Mouse (Mus musculus): ENCODE measurements around the gene Cacul1. TPM values are rescaled to one million over a fixed set of nuclear protein-coding genes. Genes with fewer than 3 reads are reported as not detected.
"Not testable (repeated sequence)": the region's sequence is repeated elsewhere in the genome, so short reads cannot be mapped to it uniquely, and the experiment has no call there.

Gene Cacul1
- total RNA-seq (2021) = 10 to 100 TPM; 31.0 to 34.1 TPM
- long read RNA-seq, experiment 1, full-length matches to known transcripts = 17 of 40 reads
- long read RNA-seq, experiment 1, partial matches to known transcripts = 1 of 40 reads
- long read RNA-seq, experiment 1, other reads (novel, unspliced or antisense) = 22 of 40 reads
- long read RNA-seq, experiment 2, full-length matches to known transcripts = 8 of 26 reads
- long read RNA-seq, experiment 2, partial matches to known transcripts = 1 of 26 reads
- long read RNA-seq, experiment 2, other reads (novel, unspliced or antisense) = 17 of 26 reads

- DNase-seq (ENCODE audit: low spot score) = peak; percentile 97
These were observed at the start of gene Cacul1 for GRCm38 (mm10) chr19:60580582-60581339. TSS of gene Cacul1 (minus strand) at chr19:60581025.

- no peak for DNase-seq (ENCODE audit: low spot score)
These were observed 38.6 kb upstream of the Cacul1 start for GRCm38 (mm10) chr19:60619420-60619819.

GRCm38 (mm10) chr19:60617007-60617406 is 36.2 kb upstream of the Cacul1 start:
- no peak for DNase-seq (ENCODE audit: low spot score)

- no peak for DNase-seq (ENCODE audit: low spot score)
These were observed 34.8 kb upstream of the Cacul1 start for GRCm38 (mm10) chr19:60615470-60616200.

GRCm38 (mm10) chr19:60611525-60612215 is 30.8 kb upstream of the Cacul1 start:
- DNase-seq (ENCODE audit: low spot score) = no peak

- DNase-seq (ENCODE audit: low spot score) = peak; percentile 13
These were observed 27.9 kb upstream of the Cacul1 start for GRCm38 (mm10) chr19:60608766-60609165.

- DNase-seq (ENCODE audit: low spot score) = no peak
These were observed 22.8 kb upstream of the Cacul1 start for GRCm38 (mm10) chr19:60603586-60603985.

- not testable (repeated sequence) for DNase-seq (ENCODE audit: low spot score)
These were observed 21.2 kb upstream of the Cacul1 start for GRCm38 (mm10) chr19:60602066-60602465.

- DNase-seq (ENCODE audit: low spot score) = no peak
These were observed 17.3 kb upstream of the Cacul1 start for GRCm38 (mm10) chr19:60598025-60598697.

- DNase-seq (ENCODE audit: low spot score) = no peak
These were observed 8.8 kb upstream of the Cacul1 start for GRCm38 (mm10) chr19:60589646-60590045.

- no peak for DNase-seq (ENCODE audit: low spot score)
These were observed 5.8 kb upstream of the Cacul1 start for GRCm38 (mm10) chr19:60586652-60587051.

- no peak for DNase-seq (ENCODE audit: low spot score)
These were observed 2.4 kb upstream of the Cacul1 start for GRCm38 (mm10) chr19:60583201-60583600.

GRCm38 (mm10) chr19:60581377-60582290 is 809 bp upstream of the Cacul1 start:
- no peak for DNase-seq (ENCODE audit: low spot score)

GRCm38 (mm10) chr19:60579771-60580581 is 849 bp downstream of the Cacul1 start:
- DNase-seq (ENCODE audit: low spot score) = peak; percentile 9

GRCm38 (mm10) chr19:60576741-60577140 is 4.1 kb downstream of the Cacul1 start:
- DNase-seq (ENCODE audit: low spot score) = no peak

GRCm38 (mm10) chr19:60560497-60560896 is 20.3 kb downstream of the Cacul1 start:
- DNase-seq (ENCODE audit: low spot score) = no peak

GRCm38 (mm10) chr19:60554866-60555438 is 25.9 kb downstream of the Cacul1 start:
- peak; percentile 51 for DNase-seq (ENCODE audit: low spot score)

GRCm38 (mm10) chr19:60553501-60553900 is 27.3 kb downstream of the Cacul1 start:
- DNase-seq (ENCODE audit: low spot score) = peak; percentile 45

GRCm38 (mm10) chr19:60543302-60543701 is 37.5 kb downstream of the Cacul1 start:
- no peak for DNase-seq (ENCODE audit: low spot score)

Measured in gastrocnemius, adult 18-20 months (tissue).